Mouse (Mus musculus) myocyte (in vitro differentiated cells): ENCODE data around the gene BC030867. TPM values are rescaled to one million over a fixed set of nuclear protein-coding genes. Genes with fewer than 3 reads are reported as not detected.

Experiments
- H3K27me3 ChIP-seq: one replicate; pipeline ENCODE4 v1.6.1; 2011; ENCODE audit not compliant: control insufficient read depth, insufficient read depth, insufficient read length
- H3K36me3 ChIP-seq: one replicate; pipeline ENCODE4 v1.6.1; 2011; ENCODE audit not compliant: control insufficient read depth, insufficient read depth
- H3K4me2 ChIP-seq: one replicate; pipeline ENCODE4 v1.6.1; 2011; ENCODE audit warnings: low read depth, control low read depth
- H3K4me3 ChIP-seq: one replicate; pipeline ENCODE4 v1.5.1; 2011; ENCODE audit warnings: mild to moderate bottlenecking, control low read depth, moderate library complexity
- H3K79me2 ChIP-seq: one replicate; pipeline ENCODE4 v1.6.1; 2011; ENCODE audit not compliant: control insufficient read depth, insufficient read depth
- H3ac ChIP-seq: one replicate; pipeline ENCODE4 v1.6.1; 2011; ENCODE audit not compliant: control insufficient read depth, insufficient read length
- CEBPB ChIP-seq: IDR thresholded peaks from 2 replicates; pipeline ENCODE4 v1.6.1; 2011; ENCODE audit warnings: mild to moderate bottlenecking, moderate library complexity; ENCODE audit not compliant: poor library complexity, insufficient read depth, severe bottlenecking
- E2F4 ChIP-seq: IDR thresholded peaks from one replicate; pipeline ENCODE4 v1.6.1; 2011; ENCODE audit warnings: mild to moderate bottlenecking, control low read depth, moderate library complexity; ENCODE audit not compliant: insufficient read depth
- MAX ChIP-seq: IDR thresholded peaks from one replicate; pipeline ENCODE4 v1.6.1; 2011; ENCODE audit warnings: low read depth, mild to moderate bottlenecking, control low read depth
- MYOD1 ChIP-seq, 3 experiments: IDR thresholded peaks; one replicate each; pipeline ENCODE4 v1.6.1; 2011; ENCODE audit warnings: control low read depth in 2 of 3, low read depth in 2 of 3, mild to moderate bottlenecking in 2 of 3, moderate library complexity in 1 of 3; ENCODE audit not compliant: insufficient read length in 2 of 3, control insufficient read depth in 1 of 3
- MYOG ChIP-seq, 3 experiments: IDR thresholded peaks; one replicate each; pipeline ENCODE4 v1.6.1; 2011; ENCODE audit warnings: control low read depth in 2 of 3, low read depth in 2 of 3, mild to moderate bottlenecking in 2 of 3; ENCODE audit not compliant: insufficient read length in 2 of 3, control insufficient read depth in 1 of 3, insufficient read depth in 1 of 3
- POLR2A ChIP-seq: IDR thresholded peaks from one replicate; pipeline ENCODE4 v1.6.1; 2011; ENCODE audit warnings: low read depth, mild to moderate bottlenecking, control low read depth, moderate library complexity; ENCODE audit not compliant: insufficient read length
- POLR2AphosphoS2 ChIP-seq: IDR thresholded peaks from one replicate; pipeline ENCODE4 v1.6.1; 2011; ENCODE audit warnings: low read depth, control low read depth; ENCODE audit not compliant: insufficient read length
- REST ChIP-seq: IDR thresholded peaks from one replicate; pipeline ENCODE4 v1.6.1; 2011; ENCODE audit warnings: mild to moderate bottlenecking, control low read depth, moderate library complexity; ENCODE audit not compliant: insufficient read depth, insufficient read length
- SRF ChIP-seq: IDR thresholded peaks from one replicate; pipeline ENCODE4 v1.6.1; 2011; ENCODE audit warnings: low read depth; ENCODE audit not compliant: control insufficient read depth, insufficient read length
- TCF12 ChIP-seq: IDR thresholded peaks from one replicate; pipeline ENCODE4 v1.6.1; 2011; ENCODE audit warnings: mild to moderate bottlenecking, control low read depth; ENCODE audit not compliant: poor library complexity, insufficient read depth, severe bottlenecking
- TCF3 ChIP-seq: IDR thresholded peaks from one replicate; pipeline ENCODE4 v1.6.1; 2011; ENCODE audit warnings: low read depth, control low read depth; ENCODE audit not compliant: insufficient read length
- USF1 ChIP-seq: IDR thresholded peaks from one replicate; pipeline ENCODE4 v1.6.1; 2011; ENCODE audit warnings: low read depth, mild to moderate bottlenecking, control low read depth, moderate library complexity
- polyA plus RNA-seq: library from polyadenylated mRNA; unstranded; fragments of >200 nt; fragmentation: generic; extraction: Trizol; gene quantifications from one replicate; pipeline ENCODE4 v1.2.1, GENCODE M21; 2012; ENCODE audit warnings: missing spikeins

BC030867 gene
- polyA plus RNA-seq, 1 experiment = 4.4 TPM

DNA sequence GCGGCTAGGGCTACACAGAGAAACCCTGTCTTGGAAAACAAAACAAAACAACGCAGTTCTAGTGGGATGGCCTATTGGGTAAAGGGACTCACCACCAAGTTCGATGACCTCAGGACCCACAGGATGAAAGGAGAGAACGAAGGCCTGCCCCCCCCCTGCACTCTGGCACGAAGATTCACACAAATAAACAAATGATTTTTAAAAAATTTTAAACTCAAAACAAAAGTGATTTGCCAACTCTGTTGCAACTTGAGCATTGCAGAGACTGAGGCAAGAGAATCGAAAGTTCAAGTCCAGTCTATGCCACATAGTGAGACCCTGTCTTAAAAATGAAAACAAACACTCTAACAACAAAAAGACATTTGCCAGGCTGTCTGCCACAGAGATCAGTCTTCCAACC, 8.0 kb upstream of the BC030867 start:
- Histone ChIP-seq H3K27me3 (no peaks in the 10 kb centered on the region), H3K4me2 (no peak overlapping the region), H3K79me2 (no peaks in the 10 kb centered on the region), H3K36me3 (no peaks in the 10 kb centered on the region), H3ac (no peak overlapping the region), H3K4me3 (no peak overlapping the region)
- TF ChIP-seq REST (no peak), SRF (no peak)

DNA sequence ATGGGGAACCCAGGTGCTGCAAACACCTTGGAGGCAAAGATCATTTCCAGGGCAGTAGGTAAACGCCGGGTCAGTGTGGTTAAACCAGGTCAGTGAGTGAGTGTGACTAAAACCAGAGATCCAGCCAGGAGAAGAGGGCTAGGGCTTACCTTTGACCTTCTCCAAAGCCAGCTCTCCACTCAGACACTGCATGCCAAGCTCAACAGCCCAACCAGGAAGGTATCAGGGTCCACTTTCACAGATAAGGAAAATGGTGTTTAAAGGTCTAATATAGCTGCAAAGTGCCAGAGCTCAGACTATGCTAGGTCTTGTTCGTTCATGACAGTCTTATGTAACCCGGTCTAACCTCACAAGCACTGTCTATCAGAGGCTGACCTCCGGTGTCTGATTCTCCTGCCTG, 7.4 kb upstream of the BC030867 start:
- no peaks in the 10 kb centered on the region for H3K79me2 ChIP-seq
- H3K27me3 ChIP-seq = no peaks in the 10 kb centered on the region
- H3K4me3 ChIP-seq = no peak overlapping the region
- no peak for TF ChIP-seq POLR2A
- TF ChIP-seq CEBPB = no peak
- no peak overlapping the region for H3K4me2 ChIP-seq
- H3K36me3 ChIP-seq = no peaks in the 10 kb centered on the region
- H3ac ChIP-seq = no peak overlapping the region

DNA sequence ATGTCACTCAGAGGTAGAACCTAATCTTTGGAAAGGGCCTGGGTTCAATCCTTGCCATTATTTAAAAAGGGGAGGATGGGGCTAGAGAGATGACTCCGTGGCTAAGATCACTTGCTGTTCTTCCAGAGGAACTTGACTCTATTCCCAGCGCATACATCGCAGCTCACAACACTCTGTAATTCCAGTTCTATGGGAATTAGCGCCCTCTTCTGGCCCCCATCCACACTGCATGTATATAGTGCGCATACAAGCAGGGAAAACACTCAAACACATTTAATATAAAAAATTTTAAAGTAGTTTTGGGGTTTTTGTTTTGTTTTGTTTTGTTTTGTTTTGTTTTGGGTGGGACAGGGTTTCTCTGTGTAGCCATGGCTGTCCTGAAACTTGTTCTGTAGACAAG, 6.8 kb upstream of the BC030867 start:
- Histone ChIP-seq H3K4me3 (no peak overlapping the region), H3K27me3 (no peaks in the 10 kb centered on the region), H3K36me3 (no peaks in the 10 kb centered on the region), H3K79me2 (no peaks in the 10 kb centered on the region), H3ac (no peak overlapping the region), H3K4me2 (no peak overlapping the region)
- TF ChIP-seq CEBPB (no peak), MYOD1 (IDR thresholded peaks at IDR 0.05; ENCODE audit: control insufficient read depth in 1 of 3, insufficient read length in 2 of 3, low read depth in 2 of 3) (no peak), SRF (no peak), USF1 (no peak), REST (no peak), POLR2A (no peak), MAX (no peak), E2F4 (no peak), MYOG (IDR thresholded peaks at IDR 0.05; ENCODE audit: control insufficient read depth in 1 of 3, insufficient read depth in 1 of 3, insufficient read length in 2 of 3, low read depth in 2 of 3) (no peak), TCF3 (no peak), POLR2AphosphoS2 (no peak), TCF12 (no peak)

DNA sequence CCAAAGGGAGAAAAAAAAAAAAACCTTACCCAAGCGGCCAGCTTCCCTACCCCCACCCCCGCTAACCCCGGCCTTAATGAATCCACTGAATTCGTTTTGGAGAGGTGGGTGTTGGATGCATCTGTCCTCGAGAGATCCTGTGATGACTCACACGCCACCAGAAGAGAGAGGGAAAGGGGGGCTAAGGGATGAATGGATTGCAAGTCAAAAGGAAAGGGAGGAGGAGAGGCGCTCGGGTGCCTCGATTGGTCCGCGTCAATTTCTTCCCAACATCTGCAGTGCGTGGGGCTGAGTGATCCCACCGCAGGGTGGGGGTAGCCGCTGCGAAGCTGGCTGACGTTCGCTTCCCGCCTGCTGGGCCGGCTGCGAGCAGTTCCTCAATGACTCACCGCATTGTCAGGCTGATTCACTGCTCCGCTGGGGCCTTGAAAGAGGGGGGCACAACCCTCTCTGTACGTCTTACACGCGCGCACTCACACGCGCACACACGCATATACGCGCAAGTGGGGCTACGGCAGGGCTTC, 3.7 kb upstream of the BC030867 start:
- H3K4me3 ChIP-seq = peak overlapping the region; percentile 19
- TF ChIP-seq MYOG (IDR thresholded peaks at IDR 0.05; ENCODE audit: control insufficient read depth in 1 of 3, insufficient read depth in 1 of 3, insufficient read length in 2 of 3, low read depth in 2 of 3) (peak in 2 of 3 experiments; percentile 28 to 58), POLR2A (peak; percentile 34), SRF (no peak), REST (no peak), TCF3 (no peak), E2F4 (peak; percentile 27), MAX (no peak), MYOD1 (IDR thresholded peaks at IDR 0.05; ENCODE audit: control insufficient read depth in 1 of 3, insufficient read length in 2 of 3, low read depth in 2 of 3) (peak in 1 of 3 experiments; percentile 74), CEBPB (no peak), POLR2AphosphoS2 (no peak), TCF12 (peak; percentile 2), USF1 (no peak)

DNA sequence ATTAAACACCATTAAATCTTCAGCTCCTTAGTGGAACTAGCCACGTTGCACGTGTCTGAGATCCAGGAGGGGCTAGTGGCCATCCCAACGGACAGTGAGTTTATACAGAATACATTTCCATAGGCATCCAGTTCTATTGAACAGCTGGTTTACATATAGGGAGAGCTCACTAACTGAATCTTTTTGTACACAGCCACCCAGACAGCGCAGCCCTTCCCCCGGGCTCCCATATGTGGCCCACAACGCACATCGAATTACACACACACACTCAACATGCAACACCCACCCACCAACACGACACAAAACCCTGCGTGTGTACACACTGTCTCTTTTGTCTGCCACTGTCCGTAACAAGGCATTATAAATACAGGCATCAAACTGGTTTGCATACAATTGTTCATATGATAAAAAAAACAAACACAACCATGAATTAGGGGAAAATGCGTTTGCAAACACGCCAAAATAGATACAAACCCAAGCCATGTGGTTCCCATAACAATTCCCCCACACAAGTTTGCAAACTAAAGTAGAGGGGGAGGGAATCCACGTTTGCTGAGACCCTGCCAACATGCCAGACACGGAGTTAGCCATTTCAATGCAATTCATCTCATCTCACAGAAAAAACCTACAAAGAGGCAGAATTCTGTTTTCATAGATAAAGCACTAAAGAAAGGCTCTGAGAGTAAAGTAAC, 3.0 kb upstream of the BC030867 start:
- H3K79me2 ChIP-seq = peaks cover 9% of the 10 kb centered on the region
- peak overlapping the region; percentile 81 for H3K4me2 ChIP-seq
- no peak for TF ChIP-seq REST
- no peak for TF ChIP-seq POLR2AphosphoS2
- TF ChIP-seq SRF = no peak
- TF ChIP-seq MAX = no peak
- TF ChIP-seq E2F4 = no peak
- no peak for TF ChIP-seq TCF12
- TF ChIP-seq MYOG (IDR thresholded peaks at IDR 0.05; ENCODE audit: control insufficient read depth in 1 of 3, insufficient read depth in 1 of 3, insufficient read length in 2 of 3, low read depth in 2 of 3) = no peak
- no peak for TF ChIP-seq USF1
- no peak for TF ChIP-seq TCF3
- no peak for TF ChIP-seq MYOD1 (IDR thresholded peaks at IDR 0.05; ENCODE audit: control insufficient read depth in 1 of 3, insufficient read length in 2 of 3, low read depth in 2 of 3)
- TF ChIP-seq CEBPB = no peak
- no peak for TF ChIP-seq POLR2A
- peak overlapping the region; percentile 19 for H3K4me3 ChIP-seq
- H3K27me3 ChIP-seq = no peaks in the 10 kb centered on the region
- H3K36me3 ChIP-seq = no peaks in the 10 kb centered on the region
- H3ac ChIP-seq = no peak overlapping the region

More for the DNA sequence above, 3.7 kb upstream of the BC030867 start:
- Histone ChIP-seq H3ac (no peak overlapping the region), H3K36me3 (no peaks in the 10 kb centered on the region), H3K27me3 (no peaks in the 10 kb centered on the region), H3K79me2 (peaks cover 9% of the 10 kb centered on the region), H3K4me2 (peak overlapping the region; percentile 81)
